Mouse (Mus musculus): ENCODE measurements around the gene Mad2l2. TPM values are rescaled to one million over a fixed set of nuclear protein-coding genes. Genes with fewer than 3 reads are reported as not detected.

Mad2l2 gene
- 11.5 and 20.5 TPM in 2 replicates for total RNA-seq (2015; ENCODE audit: low replicate concordance)
- total RNA-seq (2017; ENCODE audit: low replicate concordance): 0.30 and 5.5 TPM in 2 replicates

- ATAC-seq (replicated peaks; ENCODE audit: low FRiP score, poor library complexity, severe bottlenecking): no peak
These were observed at the start of gene Mad2l2 for GRCm38 (mm10) chr4:148130133-148130532. TSS of gene Mad2l2 (plus strand) at chr4:148130384.

- no peak for ATAC-seq (replicated peaks; ENCODE audit: low FRiP score, poor library complexity, severe bottlenecking)
These were observed 49.6 kb upstream of the Mad2l2 start for GRCm38 (mm10) chr4:148080597-148080973.

GRCm38 (mm10) chr4:148081201-148081600 lies 49.0 kb upstream of the Mad2l2 start:
- no peak for ATAC-seq (replicated peaks; ENCODE audit: low FRiP score, poor library complexity, severe bottlenecking)

GRCm38 (mm10) chr4:148082257-148083044 lies 47.7 kb upstream of the Mad2l2 start:
- peak; percentile 64 for ATAC-seq (replicated peaks; ENCODE audit: low FRiP score, poor library complexity, severe bottlenecking)

GRCm38 (mm10) chr4:148083176-148083899 lies 46.8 kb upstream of the Mad2l2 start:
- no peak for ATAC-seq (replicated peaks; ENCODE audit: low FRiP score, poor library complexity, severe bottlenecking)

GRCm38 (mm10) chr4:148084261-148084714 lies 45.9 kb upstream of the Mad2l2 start:
- no peak for ATAC-seq (replicated peaks; ENCODE audit: low FRiP score, poor library complexity, severe bottlenecking)

GRCm38 (mm10) chr4:148085131-148085906 lies 44.9 kb upstream of the Mad2l2 start:
- ATAC-seq (replicated peaks; ENCODE audit: low FRiP score, poor library complexity, severe bottlenecking): no peak

- no peak for ATAC-seq (replicated peaks; ENCODE audit: low FRiP score, poor library complexity, severe bottlenecking)
These were observed 44.3 kb upstream of the Mad2l2 start for GRCm38 (mm10) chr4:148085907-148086305.

GRCm38 (mm10) chr4:148087091-148087906 lies 42.9 kb upstream of the Mad2l2 start:
- ATAC-seq (replicated peaks; ENCODE audit: low FRiP score, poor library complexity, severe bottlenecking): peak; percentile 4; the same call in 1 of the 2 replicates

- peak; percentile 94 for ATAC-seq (replicated peaks; ENCODE audit: low FRiP score, poor library complexity, severe bottlenecking)
These were observed 42.2 kb upstream of the Mad2l2 start, which contains the start of gene Agtrap for GRCm38 (mm10) chr4:148087907-148088527. TSS of gene Agtrap (minus strand) at chr4:148088031.

GRCm38 (mm10) chr4:148089166-148089565 lies 41.0 kb upstream of the Mad2l2 start:
- no peak for ATAC-seq (replicated peaks; ENCODE audit: low FRiP score, poor library complexity, severe bottlenecking)

- no peak for ATAC-seq (replicated peaks; ENCODE audit: low FRiP score, poor library complexity, severe bottlenecking)
These were observed 39.0 kb upstream of the Mad2l2 start for GRCm38 (mm10) chr4:148091181-148091580.

GRCm38 (mm10) chr4:148092551-148093271 lies 37.5 kb upstream of the Mad2l2 start:
- no peak for ATAC-seq (replicated peaks; ENCODE audit: low FRiP score, poor library complexity, severe bottlenecking)

GRCm38 (mm10) chr4:148094161-148094560 lies 36.0 kb upstream of the Mad2l2 start:
- ATAC-seq (replicated peaks; ENCODE audit: low FRiP score, poor library complexity, severe bottlenecking): no peak

- ATAC-seq (replicated peaks; ENCODE audit: low FRiP score, poor library complexity, severe bottlenecking): no peak
These were observed 35.1 kb upstream of the Mad2l2 start for GRCm38 (mm10) chr4:148095081-148095480.

- ATAC-seq (replicated peaks; ENCODE audit: low FRiP score, poor library complexity, severe bottlenecking): no peak
These were observed 32.2 kb upstream of the Mad2l2 start for GRCm38 (mm10) chr4:148097936-148098335.

GRCm38 (mm10) chr4:148098666-148099065 lies 31.5 kb upstream of the Mad2l2 start:
- no peak for ATAC-seq (replicated peaks; ENCODE audit: low FRiP score, poor library complexity, severe bottlenecking)
